In genomic region chr3:79206524-79206923, GRCm38 (mm10) we compare ENCODE assay signal across 23 mouse cellular contexts.
A peak's percentile ranks its signal among the peaks of the same experiment; 100 is the strongest.
DNase-seq lines count a peak whose midpoint lies in the region; ATAC-seq and TF ChIP-seq lines count a peak whose summit lies in the region.
"Had no signal": no experiment of that assay in that cellular context is flagged by ENCODE, and none has a peak within 500 bp of the region (broad histone marks: within the 10 kb centered on the region; RNA-seq: fewer than 3 reads in every experiment).

No protein-coding gene starts in this region.

- H3K4me1 ChIP-seq in kidney, adult 2 months (ENCODE audit: control insufficient read depth, insufficient read depth, low read length) = peaks cover 19% of the 10 kb centered on the region
- peaks cover 10% of the 10 kb centered on the region for H3K4me1 ChIP-seq in liver, embryonic 13.5 days (replicated peaks)
- peaks cover 14% of the 10 kb centered on the region for H3K4me1 ChIP-seq in liver, postnatal 0 days (ENCODE audit: insufficient read depth)
- H3K4me1 ChIP-seq in intestine, embryonic 16.5 days (ENCODE audit: control insufficient read depth, insufficient read depth, low read length) = peaks cover 19% of the 10 kb centered on the region
- no peaks in the 10 kb centered on the region for H3K4me1 ChIP-seq in stomach, postnatal 0 days (replicated peaks; ENCODE audit: control insufficient read depth, insufficient read depth)
- no peaks in the 10 kb centered on the region for H3K4me1 ChIP-seq in midbrain, embryonic 11.5 days (ENCODE audit: control insufficient read depth, insufficient read depth, low read length)

- WGBS in kidney, adult 2 months = 70% methylated on average over 7 of the region's 7 CpGs
- WGBS in liver, embryonic 13.5 days (ENCODE audit: insufficient replicate concordance) = 76% methylated on average over 7 of the region's 7 CpGs
- 71% methylated on average over 7 of the region's 7 CpGs for WGBS in liver, postnatal 0 days (ENCODE audit: insufficient replicate concordance)
- WGBS in intestine, embryonic 16.5 days = 77% methylated on average over 7 of the region's 7 CpGs
- WGBS in stomach, postnatal 0 days = 65% methylated on average over 7 of the region's 7 CpGs
- 96% methylated on average over 7 of the region's 7 CpGs for WGBS in midbrain, embryonic 11.5 days

- ATAC-seq in liver, embryonic 13.5 days (ENCODE audit: low read depth) = 0 out of 2 replicates have a peak, but pooled peaks have one; percentile 20
- ATAC-seq in liver, postnatal 0 days = no peak
- peak; percentile 88 for ATAC-seq in intestine, embryonic 16.5 days
- ATAC-seq in stomach, postnatal 0 days (ENCODE audit: low FRiP score, low TSS enrichment) = 0 out of 2 replicates have a peak, but pooled peaks have one; percentile 48
- ATAC-seq in midbrain, embryonic 11.5 days (ENCODE audit: low FRiP score) = no peak
- ATAC-seq: midbrain, embryonic 15.5 days had no signal

- TF ChIP-seq POLR2A in kidney, adult 2 months (IDR thresholded peaks at IDR 0.05; ENCODE audit: low read depth, low read length) = no peak

- H3K27me3 ChIP-seq in kidney, adult 2 months (replicated peaks; ENCODE audit: control insufficient read depth, insufficient read depth, low read length) = no peaks in the 10 kb centered on the region
- no peaks in the 10 kb centered on the region for H3K27me3 ChIP-seq in liver, embryonic 13.5 days
- no peaks in the 10 kb centered on the region for H3K27me3 ChIP-seq in liver, postnatal 0 days (ENCODE audit: insufficient read depth, low read length)
- no peaks in the 10 kb centered on the region for H3K27me3 ChIP-seq in intestine, embryonic 16.5 days (replicated peaks; ENCODE audit: control insufficient read depth, insufficient read depth, low read length)
- no peaks in the 10 kb centered on the region for H3K27me3 ChIP-seq in stomach, postnatal 0 days (ENCODE audit: control insufficient read depth, insufficient read depth, low read length)
- no peaks in the 10 kb centered on the region for H3K27me3 ChIP-seq in midbrain, embryonic 11.5 days (ENCODE audit: control insufficient read depth, insufficient read depth, low read length)
- H3K27me3 ChIP-seq: forebrain, embryonic 12.5 days; heart, embryonic 12.5 days; hindbrain, embryonic 13.5 days; megakaryocyte, embryonic 14.5 days; midbrain, embryonic 15.5 days had no signal

- no peak overlapping the region for H3K4me3 ChIP-seq in kidney, adult 2 months (ENCODE audit: insufficient read depth, low read depth, low read length)
- H3K4me3 ChIP-seq in liver, embryonic 13.5 days (replicated peaks) = no peak overlapping the region
- H3K4me3 ChIP-seq in liver, postnatal 0 days (ENCODE audit: low read depth, low read length) = no peak overlapping the region
- no peak overlapping the region for H3K4me3 ChIP-seq in intestine, embryonic 16.5 days (ENCODE audit: low read length)
- no peak overlapping the region for H3K4me3 ChIP-seq in stomach, postnatal 0 days (ENCODE audit: low read depth, low read length)
- H3K4me3 ChIP-seq in midbrain, embryonic 11.5 days (ENCODE audit: low read depth, low read length) = no peak overlapping the region
- H3K4me3 ChIP-seq: embryonic facial prominence, embryonic 10.5 days; forebrain, embryonic 12.5 days; heart, embryonic 12.5 days; hindbrain, embryonic 13.5 days; left cerebral cortex, adult 2 months; megakaryocyte, embryonic 14.5 days; midbrain, embryonic 15.5 days; myocyte had no signal

- no peaks in the 10 kb centered on the region for H3K9me3 ChIP-seq in liver, embryonic 13.5 days (replicated peaks)
- no peaks in the 10 kb centered on the region for H3K9me3 ChIP-seq in liver, postnatal 0 days (ENCODE audit: low read length)
- H3K9me3 ChIP-seq in intestine, embryonic 16.5 days (ENCODE audit: control insufficient read depth, low read length) = no peaks in the 10 kb centered on the region
- H3K9me3 ChIP-seq in stomach, postnatal 0 days (ENCODE audit: control insufficient read depth, low read length) = no peaks in the 10 kb centered on the region
- no peaks in the 10 kb centered on the region for H3K9me3 ChIP-seq in midbrain, embryonic 11.5 days (ENCODE audit: control insufficient read depth, low read length)
- H3K9me3 ChIP-seq: embryonic facial prominence, embryonic 10.5 days; forebrain, embryonic 12.5 days; heart, embryonic 12.5 days; hindbrain, embryonic 13.5 days; megakaryocyte, embryonic 14.5 days; midbrain, embryonic 15.5 days had no signal

- no peak overlapping the region for H3K9ac ChIP-seq in liver, embryonic 13.5 days
- H3K9ac ChIP-seq in liver, postnatal 0 days (replicated peaks) = no peak overlapping the region
- H3K9ac ChIP-seq in intestine, embryonic 16.5 days (ENCODE audit: low read depth, low read length) = no peak overlapping the region
- no peak overlapping the region for H3K9ac ChIP-seq in stomach, postnatal 0 days (ENCODE audit: low read length)
- H3K9ac ChIP-seq in midbrain, embryonic 11.5 days (ENCODE audit: low read length) = no peak overlapping the region
- H3K9ac ChIP-seq: forebrain, embryonic 12.5 days; heart, embryonic 12.5 days; hindbrain, embryonic 13.5 days; midbrain, embryonic 15.5 days had no signal

- peak; percentile 82 for DNase-seq in kidney, adult 2 months
- no peak for DNase-seq in kidney, adult 18-20 months
- DNase-seq in liver, embryonic 13.5 days = no peak
- DNase-seq in liver, postnatal 0 days = no peak
- peak; percentile 39 for DNase-seq in stomach, postnatal 0 days (ENCODE audit: low spot score)
- no peak for DNase-seq in midbrain, embryonic 11.5 days (ENCODE audit: low spot score, missing footprints)
- DNase-seq: adrenal gland, adult 2 months; cerebellum, adult 8-10 months; gastrocnemius, postnatal 25 days; heart, postnatal 14 days; left cerebral cortex, postnatal 4 days; lung, adult 18-20 months; thymus, postnatal 14 days had no signal

- H3K4me2 ChIP-seq in liver, embryonic 13.5 days = no peak overlapping the region
- no peak overlapping the region for H3K4me2 ChIP-seq in liver, postnatal 0 days (ENCODE audit: low read depth, low read length)
- H3K4me2 ChIP-seq in intestine, embryonic 16.5 days (ENCODE audit: low read depth, low read length) = no peak overlapping the region
- H3K4me2 ChIP-seq in stomach, postnatal 0 days (replicated peaks; ENCODE audit: low read depth) = no peak overlapping the region
- no peak overlapping the region for H3K4me2 ChIP-seq in midbrain, embryonic 11.5 days
- H3K4me2 ChIP-seq: forebrain, embryonic 12.5 days; heart, embryonic 12.5 days; hindbrain, embryonic 13.5 days; midbrain, embryonic 15.5 days had no signal

- H3K36me3 ChIP-seq in kidney, adult 2 months (ENCODE audit: control insufficient read depth, insufficient read depth, low read length) = no peaks in the 10 kb centered on the region
- H3K36me3 ChIP-seq in liver, embryonic 13.5 days = no peaks in the 10 kb centered on the region
- H3K36me3 ChIP-seq in liver, postnatal 0 days (replicated peaks; ENCODE audit: insufficient read depth, low read length) = no peaks in the 10 kb centered on the region; the same call in 1 of the 2 replicates
- peaks cover 5% of the 10 kb centered on the region; the same call in 1 of the 2 replicates for H3K36me3 ChIP-seq in intestine, embryonic 16.5 days (ENCODE audit: control insufficient read depth, insufficient read depth, low read length)
- no peaks in the 10 kb centered on the region for H3K36me3 ChIP-seq in stomach, postnatal 0 days (ENCODE audit: control insufficient read depth, insufficient read depth, low read length)
- H3K36me3 ChIP-seq in midbrain, embryonic 11.5 days (ENCODE audit: control insufficient read depth, insufficient read depth, low read length) = no peaks in the 10 kb centered on the region
- H3K36me3 ChIP-seq: heart, embryonic 12.5 days; hindbrain, embryonic 13.5 days; midbrain, embryonic 15.5 days had no signal

- TF ChIP-seq EP300 in liver, postnatal 0 days (IDR thresholded peaks at IDR 0.05; ENCODE audit: low read depth) = no peak
- no peak for TF ChIP-seq EP300 in stomach, postnatal 0 days (optimal IDR thresholded peaks at IDR 0.05)

- 0 out of 2 replicates have a peak overlapping the region, but pooled peaks have one; percentile 9 for H3K27ac ChIP-seq in kidney, adult 2 months (ENCODE audit: insufficient read depth, low read depth, low read length)
- H3K27ac ChIP-seq in liver, embryonic 13.5 days = no peak overlapping the region
- no peak overlapping the region for H3K27ac ChIP-seq in liver, postnatal 0 days (ENCODE audit: low read depth)
- no peak overlapping the region for H3K27ac ChIP-seq in intestine, embryonic 16.5 days (ENCODE audit: low read length)
- no peak overlapping the region for H3K27ac ChIP-seq in stomach, postnatal 0 days (replicated peaks)
- H3K27ac ChIP-seq in midbrain, embryonic 11.5 days (ENCODE audit: low read depth, low read length) = no peak overlapping the region
- H3K27ac ChIP-seq: embryonic facial prominence, embryonic 10.5 days; forebrain, embryonic 12.5 days; hindbrain, embryonic 13.5 days; kidney, postnatal 0 days; midbrain, embryonic 15.5 days had no signal

- no peak for TF ChIP-seq CTCF in kidney, adult 2 months (conservative IDR thresholded peaks at IDR 0.05; ENCODE audit: insufficient read depth, insufficient read length, low read depth, low read length)
- no peak for TF ChIP-seq CTCF in liver, postnatal 0 days (IDR thresholded peaks at IDR 0.05; ENCODE audit: low read depth)
- TF ChIP-seq CTCF in stomach, postnatal 0 days (IDR thresholded peaks at IDR 0.05; ENCODE audit: low read depth) = no peak

Comparison
In these comparisons a context has a peak if more than half of its experiments do, and no peak if none do; other contexts are left out.
1. DNase-seq: peak in kidney, adult 2 months (single experiment) and stomach, postnatal 0 days (single experiment); none in kidney, adult 18-20 months (single experiment), liver, embryonic 13.5 days (single experiment), liver, postnatal 0 days (single experiment) and midbrain, embryonic 11.5 days (single experiment).
2. ATAC-seq: peak in liver, embryonic 13.5 days (single experiment), intestine, embryonic 16.5 days (single experiment) and stomach, postnatal 0 days (single experiment); none in liver, postnatal 0 days (single experiment) and midbrain, embryonic 11.5 days (single experiment).